Mouse (Mus musculus): ENCODE results near the gene Fto. TPM values are rescaled to one million over a fixed set of nuclear protein-coding genes. Genes with fewer than 3 reads are reported as not detected.

Gene Fto
- total RNA-seq, 2 experiments from 2014 or later = 7.5 to 7.9 TPM

DNA sequence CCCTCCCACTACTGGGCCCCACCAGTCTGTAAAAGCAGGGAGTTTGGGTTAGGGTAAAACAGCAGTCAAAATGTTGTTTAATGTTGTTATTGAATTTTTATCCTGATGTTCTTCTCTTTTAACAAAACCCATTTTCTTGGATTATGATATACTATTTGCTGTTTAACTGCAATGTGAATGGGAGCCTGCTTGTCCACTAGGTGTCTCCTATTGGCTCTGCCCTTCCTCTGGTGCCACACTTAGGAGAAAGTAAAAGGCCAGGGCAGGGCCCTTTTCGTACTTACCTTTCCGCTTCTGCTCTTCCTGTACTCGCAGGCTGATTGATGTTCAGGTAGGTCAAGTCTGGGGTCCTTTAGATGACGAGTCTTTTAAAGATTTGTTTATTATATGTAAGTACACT, 40.6 kb downstream of the Fto start:
- no peak for ATAC-seq (replicated peaks; ENCODE audit: low FRiP score, poor library complexity, severe bottlenecking)

- no peak for ATAC-seq (replicated peaks; ENCODE audit: low FRiP score, poor library complexity, severe bottlenecking)
Observed at GRCm38 (mm10) chr8:91355301-91355905, 42.1 kb downstream of the Fto start.

- ATAC-seq (replicated peaks; ENCODE audit: low FRiP score, poor library complexity, severe bottlenecking) = no peak
Observed at GRCm38 (mm10) chr8:91355956-91356699, 42.8 kb downstream of the Fto start.

DNA sequence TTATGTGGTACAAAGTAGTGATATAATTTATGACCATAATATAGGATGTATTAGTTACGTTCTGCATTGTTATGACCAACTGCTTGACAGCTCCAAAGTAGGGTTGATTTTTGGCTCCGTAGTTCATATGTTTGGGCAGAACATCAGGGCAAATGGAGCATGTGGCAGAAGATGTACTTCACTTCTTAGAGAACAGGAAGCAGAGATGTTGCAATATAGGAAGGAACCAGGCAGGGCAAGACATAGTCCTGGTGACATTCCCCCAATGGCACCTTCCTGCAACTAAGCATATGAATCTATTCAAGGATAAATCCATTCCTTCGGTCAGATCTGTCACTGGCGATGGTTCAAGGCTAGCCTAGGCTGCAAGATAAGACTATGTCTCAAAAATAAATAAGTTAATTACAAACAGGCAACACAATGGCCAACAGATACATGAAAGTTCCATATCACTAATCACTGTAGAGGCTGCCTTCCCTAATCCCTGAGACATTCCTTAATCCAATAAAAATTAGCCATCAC, 44.2 kb downstream of the Fto start:
- no peak for ATAC-seq (replicated peaks; ENCODE audit: low FRiP score, poor library complexity, severe bottlenecking)

GRCm38 (mm10) chr8:91358016-91358415, 44.7 kb downstream of the Fto start:
- ATAC-seq (replicated peaks; ENCODE audit: low FRiP score, poor library complexity, severe bottlenecking) = no peak

DNA sequence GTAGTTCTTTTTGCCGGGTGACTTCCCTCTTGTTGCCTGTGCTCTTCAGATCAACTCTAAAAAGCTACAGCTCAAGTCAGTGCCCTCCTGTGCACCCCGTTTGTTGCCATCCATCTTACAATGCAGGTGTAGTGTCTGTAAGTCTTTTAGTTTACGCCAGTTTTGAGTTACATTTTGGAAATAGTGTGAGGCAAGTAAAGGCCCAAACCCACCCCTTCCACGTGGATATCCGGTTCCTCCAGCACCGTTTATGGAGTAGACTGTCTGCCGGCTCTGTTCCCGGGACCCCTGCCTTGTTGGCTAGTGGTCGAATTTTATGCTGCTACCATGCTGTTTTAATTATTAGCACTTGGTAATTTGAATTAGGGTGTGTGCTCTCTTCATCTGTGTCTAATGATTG, 46.2 kb downstream of the Fto start:
- no peak for ATAC-seq (replicated peaks; ENCODE audit: low FRiP score, poor library complexity, severe bottlenecking)

DNA sequence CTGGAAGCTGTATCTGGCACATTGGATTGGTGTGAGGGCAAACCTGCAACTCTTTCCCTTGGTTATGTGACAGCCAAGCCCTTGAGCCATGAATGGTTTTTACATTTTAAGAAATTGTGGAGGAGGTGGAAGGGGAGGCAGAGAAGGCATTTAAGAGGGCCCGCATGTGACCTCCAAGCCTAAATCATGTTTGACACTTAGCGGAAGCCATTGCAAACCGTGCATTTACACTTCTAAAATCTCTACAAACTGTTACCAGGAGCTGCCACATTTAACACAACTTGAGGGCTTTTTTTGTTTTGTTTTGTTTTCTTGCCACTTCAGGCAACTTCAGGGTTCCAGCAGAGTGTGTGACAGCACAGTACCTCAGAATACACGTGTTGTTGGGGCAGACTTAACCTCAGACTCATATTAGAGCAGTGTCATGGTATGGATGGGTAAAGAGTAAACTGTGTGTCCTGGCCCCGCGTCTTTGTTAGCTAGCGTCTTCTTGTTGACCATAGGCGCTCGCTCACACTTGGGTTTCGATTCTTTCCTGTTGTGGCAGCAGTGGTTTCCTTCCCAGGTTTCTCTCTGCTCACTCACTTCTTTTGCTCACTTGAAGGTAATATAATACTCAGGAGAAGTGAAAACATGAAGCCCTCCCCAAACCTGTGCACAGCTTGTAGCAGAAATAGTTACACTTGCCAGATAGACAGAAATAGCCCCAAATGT, 47.5 kb downstream of the Fto start:
- ATAC-seq (replicated peaks; ENCODE audit: low FRiP score, poor library complexity, severe bottlenecking) = no peak

DNA sequence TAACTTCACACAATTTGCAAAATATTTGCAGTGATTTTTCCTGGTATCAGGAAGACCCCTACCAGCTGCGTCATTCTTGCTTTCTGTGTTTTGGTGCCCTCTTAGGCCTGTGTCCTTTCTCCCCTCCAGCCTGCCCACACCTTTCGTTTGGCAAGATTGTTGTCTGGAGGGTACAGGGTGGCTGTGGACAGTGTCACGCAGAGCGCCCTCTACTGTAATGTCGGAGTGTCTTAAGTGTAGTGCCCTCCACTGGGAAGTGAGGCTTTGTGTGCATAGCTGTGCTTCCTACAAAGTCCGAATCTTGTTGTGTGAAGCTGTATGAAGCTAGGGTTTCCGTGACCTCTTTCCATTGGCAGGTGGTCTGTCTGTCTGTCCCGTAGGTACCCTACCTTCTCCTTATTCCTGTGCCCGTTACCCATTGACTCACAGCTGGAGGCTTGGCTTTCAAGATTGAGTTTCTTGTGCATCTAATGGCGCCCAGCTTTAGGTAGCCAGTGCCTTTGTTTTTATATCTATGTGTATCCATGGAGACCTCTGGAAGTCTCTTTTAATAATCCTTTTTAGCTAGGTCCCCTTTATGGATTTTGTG, 50.0 kb downstream of the Fto start:
- ATAC-seq (replicated peaks; ENCODE audit: low FRiP score, poor library complexity, severe bottlenecking) = no peak

- ATAC-seq (replicated peaks; ENCODE audit: low FRiP score, poor library complexity, severe bottlenecking) = no peak
Observed at GRCm38 (mm10) chr8:91364216-91364615, 50.9 kb downstream of the Fto start.

DNA sequence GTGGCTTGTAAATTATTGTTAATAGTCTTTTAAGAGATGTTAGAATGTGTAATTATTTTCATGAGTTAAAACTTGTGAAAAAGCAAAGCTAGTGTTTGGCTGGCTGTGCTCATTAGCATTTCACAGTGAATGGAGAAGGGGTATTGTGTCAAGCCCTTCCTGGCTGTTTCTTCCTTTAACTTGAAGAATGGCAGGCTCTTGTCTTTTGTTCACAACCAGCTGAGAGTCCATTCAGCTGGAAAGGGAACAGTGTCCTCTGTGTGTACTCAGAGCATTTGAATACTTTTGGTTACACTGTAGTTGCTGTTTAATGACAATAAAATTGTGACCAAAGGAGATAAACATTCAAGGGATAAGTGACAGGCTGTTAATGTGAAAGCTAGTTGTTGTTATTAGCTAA, 52.5 kb downstream of the Fto start:
- no peak for ATAC-seq (replicated peaks; ENCODE audit: low FRiP score, poor library complexity, severe bottlenecking)

- ATAC-seq (replicated peaks; ENCODE audit: low FRiP score, poor library complexity, severe bottlenecking) = no peak
Observed at GRCm38 (mm10) chr8:91370899-91371298, 57.6 kb downstream of the Fto start.

DNA sequence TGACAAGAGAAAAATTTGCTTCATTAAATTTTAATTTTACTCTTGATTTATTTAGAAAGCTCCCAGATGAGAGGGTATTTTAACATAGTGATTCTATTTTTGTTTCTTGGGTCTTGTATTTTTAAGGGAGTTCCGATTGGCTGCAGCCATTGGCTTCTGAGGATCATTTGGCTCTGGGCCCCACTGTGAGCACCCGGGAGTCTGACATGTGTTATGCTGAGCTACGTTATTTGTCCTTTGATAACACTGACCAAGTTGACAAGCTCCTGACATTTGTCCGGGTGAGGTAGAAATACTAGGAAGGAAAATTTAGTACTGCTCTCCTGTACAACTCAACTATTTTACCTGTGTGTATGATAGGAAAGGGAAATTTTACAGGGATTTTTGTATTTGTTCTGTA, 58.7 kb downstream of the Fto start:
- ATAC-seq (replicated peaks; ENCODE audit: low FRiP score, poor library complexity, severe bottlenecking) = no peak

DNA sequence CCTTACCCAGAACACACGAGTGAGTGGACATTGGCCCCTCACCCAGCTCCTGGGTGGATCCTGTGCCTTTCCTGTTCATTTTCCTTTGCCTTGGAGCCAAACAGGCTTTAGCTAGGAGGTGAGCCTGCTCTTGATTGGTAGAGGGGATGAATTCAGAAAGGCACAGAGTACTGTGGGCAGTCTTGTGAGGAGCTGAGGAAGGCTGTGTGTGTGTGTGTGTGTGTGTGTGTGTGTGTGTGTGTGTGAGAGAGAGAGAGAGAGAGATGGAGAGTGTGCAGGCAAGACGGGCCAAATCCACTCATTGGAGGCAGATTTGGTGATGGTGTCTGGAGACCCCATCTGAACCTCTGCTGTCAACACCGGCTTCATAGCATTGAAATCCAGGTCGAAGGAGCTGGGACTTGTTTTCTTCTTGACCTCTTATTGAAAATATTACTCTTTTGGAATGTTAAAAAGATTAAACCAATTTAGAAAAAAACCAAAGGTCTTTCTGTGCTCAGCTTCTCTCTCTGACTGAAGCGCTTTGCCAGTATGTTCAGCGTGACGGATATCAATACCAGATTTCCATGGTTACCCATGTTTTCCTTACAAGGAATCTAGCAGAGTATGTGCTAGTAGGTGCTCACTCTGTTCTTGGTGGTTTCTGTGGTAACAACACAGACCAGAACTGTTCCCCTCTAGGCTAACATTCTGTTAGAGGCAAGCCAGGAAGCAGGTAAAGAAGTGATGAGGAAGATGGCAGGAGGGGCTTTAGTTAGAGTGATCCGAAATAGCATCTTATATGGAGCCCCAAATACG, 59.7 kb downstream of the Fto start:
- no peak for ATAC-seq (replicated peaks; ENCODE audit: low FRiP score, poor library complexity, severe bottlenecking)

- ATAC-seq (replicated peaks; ENCODE audit: low FRiP score, poor library complexity, severe bottlenecking) = no peak
Observed at GRCm38 (mm10) chr8:91375054-91375938, 62.0 kb downstream of the Fto start.

DNA sequence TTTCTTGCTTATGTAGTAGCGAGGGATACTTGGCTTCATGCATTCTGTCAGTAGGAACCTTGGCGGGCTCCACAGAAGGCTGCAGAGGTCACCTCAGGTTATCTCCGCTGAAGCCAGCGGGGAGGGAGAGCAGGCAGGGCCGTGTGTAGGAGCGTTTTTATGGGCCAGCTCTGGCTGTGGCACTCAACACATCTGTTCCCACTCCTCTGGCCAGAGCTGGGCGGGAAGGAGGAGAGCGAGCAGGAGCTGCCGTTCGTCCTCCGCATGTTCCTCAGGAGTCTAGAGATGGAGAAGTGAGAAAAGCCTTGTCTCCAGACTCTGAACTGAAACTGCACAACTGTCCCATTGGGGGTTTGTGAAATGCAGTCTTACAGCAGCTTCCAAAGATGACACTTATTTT, 63.5 kb downstream of the Fto start:
- no peak for ATAC-seq (replicated peaks; ENCODE audit: low FRiP score, poor library complexity, severe bottlenecking)

DNA sequence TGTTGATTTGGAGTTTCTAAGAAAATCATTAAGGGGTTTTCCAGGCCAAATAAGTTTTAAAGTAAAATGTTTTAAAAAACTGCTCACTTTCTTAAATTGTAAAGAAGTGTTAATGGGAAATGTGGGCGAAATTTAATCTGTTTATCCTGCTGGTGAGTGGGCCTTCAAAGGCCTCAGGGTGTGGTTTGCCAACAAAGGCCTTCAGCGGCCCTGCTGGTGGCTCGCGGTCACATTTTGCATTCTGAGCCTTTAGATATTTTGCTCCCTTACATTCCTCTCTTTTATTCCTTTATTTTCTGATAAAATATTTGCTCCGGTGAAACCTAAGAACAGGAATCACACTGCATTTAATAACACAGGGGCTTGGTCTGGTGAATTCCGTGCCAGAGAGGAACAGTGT, 64.0 kb downstream of the Fto start:
- no peak for ATAC-seq (replicated peaks; ENCODE audit: low FRiP score, poor library complexity, severe bottlenecking)

DNA sequence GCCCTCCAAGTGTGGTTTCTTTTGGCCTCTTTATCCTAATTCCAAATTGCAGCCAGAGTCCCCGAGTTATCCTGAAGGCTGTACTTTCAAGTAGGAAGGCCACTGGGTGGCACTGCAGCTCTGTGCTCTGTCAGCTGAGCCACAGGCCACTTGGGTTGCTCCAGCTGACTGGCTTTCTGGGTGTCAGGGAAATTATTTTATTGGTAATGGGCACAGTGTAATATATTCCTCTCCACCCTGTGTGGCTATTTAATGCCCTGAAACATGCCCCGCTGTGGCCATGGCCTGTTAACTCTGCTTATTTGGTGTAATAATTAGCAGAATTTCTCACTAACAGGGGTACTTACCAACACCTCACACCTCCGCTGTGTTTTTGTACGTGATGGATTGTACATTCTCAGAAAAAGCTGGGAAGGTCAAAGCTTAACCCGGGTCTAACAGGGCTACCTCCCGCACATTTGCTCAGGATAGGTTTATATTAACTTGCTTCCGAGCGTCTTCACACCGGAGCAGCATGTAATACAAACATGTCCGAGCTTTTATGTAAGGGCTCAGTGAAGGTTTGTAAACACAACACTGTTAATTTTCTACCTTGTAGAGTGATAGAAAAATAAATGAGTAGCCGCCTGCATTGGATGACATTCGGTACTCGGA, 65.6 kb downstream of the Fto start:
- no peak for ATAC-seq (replicated peaks; ENCODE audit: low FRiP score, poor library complexity, severe bottlenecking)

- ATAC-seq (replicated peaks; ENCODE audit: low FRiP score, poor library complexity, severe bottlenecking) = no peak
Observed at GRCm38 (mm10) chr8:91380796-91381542, 67.6 kb downstream of the Fto start.
